Mouse (Mus musculus) heart, embryonic 12.5 days (tissue): ENCODE results near the gene Glipr2. TPM values are rescaled to one million over a fixed set of nuclear protein-coding genes. Genes with fewer than 3 reads are reported as not detected.
A peak's percentile ranks its signal among the peaks of the same experiment; 100 is the strongest.

Experiments
- ATAC-seq: fragments of 200-750 bp; cut with Nextera tagmentation; 2 replicates; pipeline ENCODE4 v1.8.0; 2017; ENCODE audit warnings: moderate TSS enrichment, moderate library complexity; ENCODE audit not compliant: insufficient number of reproducible peaks, low FRiP score
- H3K27ac ChIP-seq: fragments of 300-500 bp; sonication (generic); 2 replicates; pipeline ENCODE4 v1.5.1; 2016; ENCODE audit warnings: mild to moderate bottlenecking, moderate library complexity; ENCODE audit not compliant: poor library complexity, severe bottlenecking
- H3K27me3 ChIP-seq: fragments of 300-500 bp; sonication (generic); replicated peaks from 2 replicates; pipeline ENCODE4 v1.6.1; 2016; ENCODE audit warnings: mild to moderate bottlenecking, moderate library complexity
- H3K36me3 ChIP-seq: fragments of 300-500 bp; sonication (generic); 2 replicates; pipeline ENCODE4 v1.6.1; 2016; ENCODE audit warnings: mild to moderate bottlenecking, moderate library complexity
- H3K4me1 ChIP-seq: fragments of 300-500 bp; sonication (generic); replicated peaks from 2 replicates; pipeline ENCODE4 v1.6.1; 2016; ENCODE audit warnings: mild to moderate bottlenecking
- H3K4me2 ChIP-seq: fragments of 300-500 bp; sonication (generic); 2 replicates; pipeline ENCODE4 v1.6.1; 2016; ENCODE audit warnings: mild to moderate bottlenecking, moderate library complexity
- H3K4me3 ChIP-seq: fragments of 300-500 bp; sonication (generic); 2 replicates; pipeline ENCODE4 v1.5.1; 2016; ENCODE audit warnings: mild to moderate bottlenecking
- H3K9ac ChIP-seq: fragments of 300-500 bp; sonication (generic); 2 replicates; pipeline ENCODE4 v1.6.1; 2016; ENCODE audit warnings: mild to moderate bottlenecking, moderate library complexity
- H3K9me3 ChIP-seq: fragments of 300-500 bp; sonication (generic); replicated peaks from 2 replicates; pipeline ENCODE4 v1.6.1; 2016; ENCODE audit warnings: mild to moderate bottlenecking, moderate library complexity
- WGBS: fragments of 180-500 bp; shearing (Covaris S2); methylation state at CpG from one replicate; pipeline ENCODE4 v1.1.7; 2016; 5-methylcytosine and 5-hydroxymethylcytosine counted together
- polyA plus RNA-seq: library from polyadenylated mRNA; unstranded; fragments of >200 nt; fragmentation: Nextera tagmentation; extraction: Ambion mirVana; gene quantifications from 2 replicates; pipeline ENCODE4 v1.2.1, GENCODE M21; 2016

The Glipr2 gene
- polyA plus RNA-seq: 95.7 and 97.5 TPM in 2 replicates

- ATAC-seq: peak; percentile 89
- Histone ChIP-seq H3K4me3 (peak within 1 kb of the TSS; percentile 79), H3K9me3 (no peaks in the 10 kb centered on the region), H3K27ac (peak within 1 kb of the TSS; percentile 89), H3K4me1 (peaks cover 22% of the 10 kb centered on the region), H3K4me2 (peak within 1 kb of the TSS; percentile 95), H3K9ac (peak within 1 kb of the TSS; percentile 84), H3K27me3 (no peaks in the 10 kb centered on the region), H3K36me3 (no peaks in the 10 kb centered on the region)
- WGBS: 1% methylated on average over 45 of the region's 45 CpGs
Measured at GRCm38 (mm10) chr4:43957292-43957845, at the start of gene Glipr2. Gene Glipr2 (plus strand): TSS chr4:43957401.

- Histone ChIP-seq H3K27me3 (no peaks in the 10 kb centered on the region), H3K4me1 (no peaks in the 10 kb centered on the region), H3K9ac (no peak overlapping the region), H3K9me3 (no peaks in the 10 kb centered on the region), H3K4me3 (no peak overlapping the region), H3K36me3 (peaks cover 63% of the 10 kb centered on the region), H3K4me2 (no peak overlapping the region), H3K27ac (no peak overlapping the region)
- 85% methylated on average over 5 of the region's 5 CpGs for WGBS
- no peak for ATAC-seq
Measured at GRCm38 (mm10) chr4:43918221-43918620, 39.0 kb upstream of the Glipr2 start.

GRCm38 (mm10) chr4:43920602-43921001 lies 36.6 kb upstream of the Glipr2 start:
- ATAC-seq: no peak
- Histone ChIP-seq H3K4me1 (no peaks in the 10 kb centered on the region), H3K27ac (no peak overlapping the region), H3K9ac (no peak overlapping the region), H3K4me2 (no peak overlapping the region), H3K9me3 (no peaks in the 10 kb centered on the region), H3K4me3 (no peak overlapping the region), H3K27me3 (no peaks in the 10 kb centered on the region), H3K36me3 (peaks cover 52% of the 10 kb centered on the region)
- 86% methylated on average over 1 of the region's 1 CpGs for WGBS

- Histone ChIP-seq H3K9ac (no peak overlapping the region), H3K4me3 (no peak overlapping the region), H3K4me2 (no peak overlapping the region), H3K27me3 (no peaks in the 10 kb centered on the region), H3K9me3 (no peaks in the 10 kb centered on the region), H3K4me1 (no peaks in the 10 kb centered on the region), H3K27ac (no peak overlapping the region), H3K36me3 (peaks cover 65% of the 10 kb centered on the region)
- ATAC-seq: no peak
- whole genome bisulfite sequencing: 87% methylated on average over 6 of the region's 6 CpGs
Measured at GRCm38 (mm10) chr4:43925125-43925524, 32.1 kb upstream of the Glipr2 start.

GRCm38 (mm10) chr4:43925779-43926178 lies 31.4 kb upstream of the Glipr2 start:
- no peak overlapping the region for H3K27ac ChIP-seq
- H3K4me3 ChIP-seq: no peak overlapping the region
- no peaks in the 10 kb centered on the region for H3K27me3 ChIP-seq
- H3K9ac ChIP-seq: no peak overlapping the region
- H3K4me1 ChIP-seq: no peaks in the 10 kb centered on the region
- ATAC-seq: peak; percentile 72
- H3K36me3 ChIP-seq: peaks cover 65% of the 10 kb centered on the region
- no peak overlapping the region for H3K4me2 ChIP-seq
- 9% methylated on average over 3 of the region's 3 CpGs for WGBS
- no peaks in the 10 kb centered on the region for H3K9me3 ChIP-seq

GRCm38 (mm10) chr4:43927826-43928225 lies 29.4 kb upstream of the Glipr2 start:
- WGBS: 88% methylated on average over 3 of the region's 3 CpGs
- Histone ChIP-seq H3K27me3 (no peaks in the 10 kb centered on the region), H3K9me3 (no peaks in the 10 kb centered on the region), H3K36me3 (peaks cover 78% of the 10 kb centered on the region), H3K4me1 (0 out of 2 replicates have a peak, but pooled peaks cover 4% of the 10 kb centered on the region), H3K27ac (no peak overlapping the region), H3K4me3 (no peak overlapping the region), H3K9ac (no peak overlapping the region), H3K4me2 (no peak overlapping the region)
- no peak for ATAC-seq

- H3K4me2 ChIP-seq: no peak overlapping the region
- no peaks in the 10 kb centered on the region for H3K9me3 ChIP-seq
- WGBS: 42% methylated on average over 4 of the region's 4 CpGs
- ATAC-seq: peak; percentile 55; the same call in 1 of the 2 replicates
- peaks cover 75% of the 10 kb centered on the region for H3K36me3 ChIP-seq
- H3K4me1 ChIP-seq: 0 out of 2 replicates have a peak, but pooled peaks cover 5% of the 10 kb centered on the region
- no peaks in the 10 kb centered on the region for H3K27me3 ChIP-seq
- H3K27ac ChIP-seq: no peak overlapping the region
- no peak overlapping the region for H3K4me3 ChIP-seq
- H3K9ac ChIP-seq: no peak overlapping the region
Measured at GRCm38 (mm10) chr4:43931877-43932276, 25.3 kb upstream of the Glipr2 start.

GRCm38 (mm10) chr4:43936186-43936585 lies 21.0 kb upstream of the Glipr2 start:
- Histone ChIP-seq H3K4me2 (no peak overlapping the region), H3K27ac (no peak overlapping the region), H3K36me3 (peaks cover 59% of the 10 kb centered on the region), H3K27me3 (no peaks in the 10 kb centered on the region), H3K9ac (no peak overlapping the region), H3K9me3 (no peaks in the 10 kb centered on the region), H3K4me3 (no peak overlapping the region), H3K4me1 (0 out of 2 replicates have a peak, but pooled peaks cover 6% of the 10 kb centered on the region)
- no peak for ATAC-seq
- WGBS: 67% methylated on average over 4 of the region's 4 CpGs

- Histone ChIP-seq H3K36me3 (peaks cover 55% of the 10 kb centered on the region), H3K27me3 (no peaks in the 10 kb centered on the region), H3K27ac (no peak overlapping the region), H3K4me2 (no peak overlapping the region), H3K4me3 (no peak overlapping the region), H3K4me1 (0 out of 2 replicates have a peak, but pooled peaks cover 3% of the 10 kb centered on the region), H3K9ac (no peak overlapping the region), H3K9me3 (no peaks in the 10 kb centered on the region)
- 72% methylated on average over 14 of the region's 14 CpGs for WGBS
- ATAC-seq: 0 out of 2 replicates have a peak, but pooled peaks have one; percentile 29
Measured at GRCm38 (mm10) chr4:43936749-43937674, 20.2 kb upstream of the Glipr2 start.

GRCm38 (mm10) chr4:43941315-43941714 lies 15.9 kb upstream of the Glipr2 start:
- Histone ChIP-seq H3K4me3 (no peak overlapping the region), H3K27me3 (no peaks in the 10 kb centered on the region)
- 87% methylated on average over 5 of the region's 5 CpGs for WGBS

GRCm38 (mm10) chr4:43942421-43942820 lies 14.8 kb upstream of the Glipr2 start:
- no peak for ATAC-seq
- Histone ChIP-seq H3K27me3 (no peaks in the 10 kb centered on the region), H3K36me3 (peaks cover 67% of the 10 kb centered on the region), H3K4me1 (no peaks in the 10 kb centered on the region), H3K9me3 (no peaks in the 10 kb centered on the region), H3K4me3 (no peak overlapping the region), H3K9ac (no peak overlapping the region), H3K27ac (no peak overlapping the region), H3K4me2 (no peak overlapping the region)
- WGBS: 88% methylated on average over 8 of the region's 8 CpGs

More at GRCm38 (mm10) chr4:43941315-43941714, 15.9 kb upstream of the Glipr2 start:
- no peak overlapping the region for H3K27ac ChIP-seq
- no peak overlapping the region for H3K4me2 ChIP-seq
- no peak for ATAC-seq
- H3K9me3 ChIP-seq: no peaks in the 10 kb centered on the region
- H3K9ac ChIP-seq: no peak overlapping the region
- H3K4me1 ChIP-seq: 0 out of 2 replicates have a peak, but pooled peaks cover 3% of the 10 kb centered on the region
- peaks cover 64% of the 10 kb centered on the region for H3K36me3 ChIP-seq
